Mouse (Mus musculus) heart, adult 2 months (tissue): ENCODE results near the gene Usp10. TPM values are rescaled to one million over a fixed set of nuclear protein-coding genes. Genes with fewer than 3 reads are reported as not detected.
A peak's percentile ranks its signal among the peaks of the same experiment; 100 is the strongest.

Experiments used
- DNase-seq, 2 experiments: peaks; one replicate each; pipeline ENCODE4 v3.0.0; 2021
- H3K27ac ChIP-seq: fragments of 200-600 bp; 2 replicates; pipeline ENCODE4 v1.8.1; 2022
- H3K27me3 ChIP-seq: fragments of 200-500 bp; 2 replicates; pipeline ENCODE4 v1.6.1; 2012; ENCODE audit warnings: mild to moderate bottlenecking, low read length, inconsistent platforms, mixed read lengths; ENCODE audit not compliant: control insufficient read depth, insufficient read depth
- H3K36me3 ChIP-seq: fragments of 200-500 bp; 2 replicates; pipeline ENCODE4 v1.6.1; 2012; ENCODE audit warnings: low read length, inconsistent platforms; ENCODE audit not compliant: control insufficient read depth, insufficient read depth
- H3K4me1 ChIP-seq: fragments of 200-500 bp; 2 replicates; pipeline ENCODE4 v1.6.1; 2011; ENCODE audit warnings: low read length; ENCODE audit not compliant: control insufficient read depth, insufficient read depth
- H3K4me3 ChIP-seq: fragments of 200-600 bp; 2 replicates; pipeline ENCODE4 v1.8.1; 2022
- H3K79me2 ChIP-seq: fragments of 200-500 bp; replicated peaks from 2 replicates; pipeline ENCODE4 v1.6.1; 2012; ENCODE audit warnings: mild to moderate bottlenecking, inconsistent platforms, low read length, moderate library complexity, mixed read lengths; ENCODE audit not compliant: control insufficient read depth, insufficient read depth
- H3K9ac ChIP-seq: fragments of 200-500 bp; 2 replicates; pipeline ENCODE4 v1.6.1; 2012; ENCODE audit warnings: low read depth, mild to moderate bottlenecking, control low read depth, inconsistent platforms, low read length, mixed read lengths
- CTCF ChIP-seq: fragments of 200-600 bp; IDR thresholded peaks from 2 replicates; pipeline ENCODE4 v1.8.1; 2022; ENCODE audit warnings: antibody characterized with exemption, mild to moderate bottlenecking, moderate library complexity
- EP300 ChIP-seq: fragments of 200-500 bp; IDR thresholded peaks from 2 replicates; pipeline ENCODE4 v1.6.1; 2011; ENCODE audit warnings: low read depth, low read length, control low read depth; ENCODE audit not compliant: insufficient read depth
- POLR2A ChIP-seq: fragments of 200-500 bp; IDR thresholded peaks from 2 replicates; pipeline ENCODE4 v1.6.1; 2011; ENCODE audit warnings: mild to moderate bottlenecking, low read depth, low read length, control low read depth; ENCODE audit not compliant: insufficient read depth
- WGBS: fragments of 180-500 bp; shearing (Covaris S2); methylation state at CpG from one replicate; pipeline ENCODE4 v1.1.7; 2018; 5-methylcytosine and 5-hydroxymethylcytosine counted together
- intact Hi-C: fragments of 180-260 bp; cut with DNase I; formaldehyde crosslinking; loops from one replicate; pipeline ENCODE4 v1.15.1; 2025
- polyA plus RNA-seq: library from polyadenylated mRNA; depleted of rRNA; stranded (reverse); fragments of >200 nt; gene quantifications from 2 replicates; pipeline ENCODE4 v1.2.3, GENCODE M21; 2012
- total RNA-seq, 2 experiments: library from RNA; stranded (reverse); gene quantifications; 2 replicates each; pipeline ENCODE4 v1.2.3; 2021

Usp10 gene
- total and polyA plus RNA-seq, 3 experiments = 41.9 to 58.6 (median 49.8) TPM

GRCm38 (mm10) chr8:119917415-119917814 lies 7.3 kb downstream of the Usp10 start:
- H3K27me3 ChIP-seq = no peaks in the 10 kb centered on the region
- no peak overlapping the region for H3K4me3 ChIP-seq
- WGBS = 86% methylated on average over 3 of the region's 3 CpGs
- no peak for TF ChIP-seq CTCF
- no peak for TF ChIP-seq EP300
- TF ChIP-seq POLR2A = no peak
- no peak overlapping the region for H3K27ac ChIP-seq
- intact Hi-C loops = no loop called here
- H3K79me2 ChIP-seq = peaks cover 6% of the 10 kb centered on the region
- no peak overlapping the region for H3K9ac ChIP-seq
- no peaks in the 10 kb centered on the region for H3K36me3 ChIP-seq
- H3K4me1 ChIP-seq = peaks cover 11% of the 10 kb centered on the region
- no peak for DNase-seq

- Histone ChIP-seq H3K79me2 (peaks cover 6% of the 10 kb centered on the region), H3K27ac (no peak overlapping the region), H3K4me1 (peaks cover 9% of the 10 kb centered on the region), H3K9ac (no peak overlapping the region), H3K4me3 (no peak overlapping the region), H3K27me3 (no peaks in the 10 kb centered on the region), H3K36me3 (no peaks in the 10 kb centered on the region)
- 14% methylated on average over 1 of the region's 1 CpGs for WGBS
- no peak for TF ChIP-seq POLR2A
- no peak for TF ChIP-seq CTCF
- no peak for TF ChIP-seq EP300
- no peak for DNase-seq
- intact Hi-C loops = no loop called here
Measured at GRCm38 (mm10) chr8:119918155-119918567, 8.0 kb downstream of the Usp10 start.

- Histone ChIP-seq H3K4me3 (no peak overlapping the region), H3K36me3 (no peaks in the 10 kb centered on the region), H3K27ac (no peak overlapping the region), H3K27me3 (no peaks in the 10 kb centered on the region), H3K9ac (no peak overlapping the region), H3K79me2 (peaks cover 7% of the 10 kb centered on the region), H3K4me1 (peaks cover 8% of the 10 kb centered on the region)
- no peak for TF ChIP-seq CTCF
- no peak for TF ChIP-seq EP300
- TF ChIP-seq POLR2A = no peak
- no peak for DNase-seq
- intact Hi-C loops = no loop called here
- 89% methylated on average over 5 of the region's 5 CpGs for WGBS
Measured at GRCm38 (mm10) chr8:119923259-119923658, 13.1 kb downstream of the Usp10 start.

GRCm38 (mm10) chr8:119925428-119925827 lies 15.3 kb downstream of the Usp10 start:
- no peak for TF ChIP-seq POLR2A
- no peak for TF ChIP-seq CTCF
- no peak for TF ChIP-seq EP300
- H3K79me2 ChIP-seq = peaks cover 10% of the 10 kb centered on the region
- no peaks in the 10 kb centered on the region for H3K27me3 ChIP-seq
- no peak for DNase-seq
- 89% methylated on average over 4 of the region's 4 CpGs for WGBS
- H3K4me1 ChIP-seq = peaks cover 8% of the 10 kb centered on the region
- no peak overlapping the region for H3K4me3 ChIP-seq
- no peaks in the 10 kb centered on the region for H3K36me3 ChIP-seq
- intact Hi-C loops = loop anchor here (5.0 kb wide), 1 partner anchor 228 kb away; no protein-coding TSS in a partner anchor
- no peak overlapping the region for H3K27ac ChIP-seq
- no peak overlapping the region for H3K9ac ChIP-seq

GRCm38 (mm10) chr8:119926474-119926873 lies 16.3 kb downstream of the Usp10 start:
- 83% methylated on average over 2 of the region's 2 CpGs for WGBS
- Histone ChIP-seq H3K9ac (no peak overlapping the region), H3K4me3 (no peak overlapping the region), H3K79me2 (peaks cover 11% of the 10 kb centered on the region), H3K27me3 (no peaks in the 10 kb centered on the region), H3K27ac (no peak overlapping the region), H3K36me3 (no peaks in the 10 kb centered on the region), H3K4me1 (peaks cover 8% of the 10 kb centered on the region)
- intact Hi-C loops = loop anchor here (5.0 kb wide), 1 partner anchor 229 kb away; no protein-coding TSS in a partner anchor
- no peak for TF ChIP-seq EP300
- TF ChIP-seq CTCF = peak; percentile 58
- DNase-seq = no peak

- intact Hi-C loops = loop anchor here (1.0 to 5.0 kb wide), 2 partner anchors 145 to 230 kb away; no protein-coding TSS in a partner anchor
- DNase-seq = peak; percentile 27 to 36
- Histone ChIP-seq H3K4me3 (no peak overlapping the region), H3K27ac (no peak overlapping the region), H3K9ac (no peak overlapping the region), H3K27me3 (no peaks in the 10 kb centered on the region), H3K36me3 (no peaks in the 10 kb centered on the region), H3K79me2 (peaks cover 11% of the 10 kb centered on the region), H3K4me1 (peaks cover 7% of the 10 kb centered on the region)
- no peak for TF ChIP-seq POLR2A
- TF ChIP-seq EP300 = 0 out of 2 replicates have a peak, but pooled peaks have one; percentile 29
- peak; percentile 96 for TF ChIP-seq CTCF
- whole genome bisulfite sequencing = 45% methylated on average over 6 of the region's 6 CpGs
Measured at GRCm38 (mm10) chr8:119927422-119928092, 17.4 kb downstream of the Usp10 start.
